Mouse (Mus musculus) layer of hippocampus, adult 18-20 months (tissue): Measurements from ENCODE around the gene Nudt12. TPM values are rescaled to one million over a fixed set of nuclear protein-coding genes. Genes with fewer than 3 reads are reported as not detected.

Experiments
- DNase-seq, 2 experiments: peaks; one replicate each; pipeline ENCODE4 v3.0.0; 2022; ENCODE audit warnings: low spot score in 2 of 2
- long read RNA-seq: library from polyadenylated mRNA; stranded (forward); transcript quantifications from one replicate; pipeline ENCODE4 v2.0.0, GENCODE M21; 2021
- total RNA-seq, 2 experiments: library from RNA; stranded (reverse); gene quantifications; 2 replicates each; pipeline ENCODE4 v1.2.3; 2021

The Nudt12 gene
- 10 to 100 TPM; 10.7 to 13.7 TPM for total RNA-seq
- long read RNA-seq, full-length matches to known transcripts = 7 of 7 reads
- long read RNA-seq, partial matches to known transcripts = 0 of 7 reads
- long read RNA-seq, other reads (novel, unspliced or antisense) = 0 of 7 reads

DNA sequence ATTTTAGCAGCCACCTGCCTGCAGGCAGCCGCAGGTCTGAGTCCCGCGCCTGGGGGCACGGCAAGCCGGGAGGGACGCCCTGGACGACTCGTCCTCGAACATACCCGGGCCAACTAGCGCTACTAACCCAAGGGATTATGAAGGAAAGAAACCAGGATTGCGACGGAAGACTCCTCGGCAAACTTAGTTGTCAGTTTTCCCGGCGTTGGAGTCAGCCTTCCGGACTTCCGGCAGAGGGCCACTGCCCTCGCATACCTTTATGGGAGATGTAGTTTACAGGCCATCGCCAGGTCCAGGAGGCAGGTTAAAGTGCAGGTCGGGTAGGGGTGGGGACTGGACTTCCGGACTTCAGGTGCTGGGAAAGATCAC, at the start of gene Nudt12:
Nudt12 (minus strand) TSS at position 282 of the 369 bp plus-strand sequence.
- DNase-seq = peak; percentile 37 to 58

DNA sequence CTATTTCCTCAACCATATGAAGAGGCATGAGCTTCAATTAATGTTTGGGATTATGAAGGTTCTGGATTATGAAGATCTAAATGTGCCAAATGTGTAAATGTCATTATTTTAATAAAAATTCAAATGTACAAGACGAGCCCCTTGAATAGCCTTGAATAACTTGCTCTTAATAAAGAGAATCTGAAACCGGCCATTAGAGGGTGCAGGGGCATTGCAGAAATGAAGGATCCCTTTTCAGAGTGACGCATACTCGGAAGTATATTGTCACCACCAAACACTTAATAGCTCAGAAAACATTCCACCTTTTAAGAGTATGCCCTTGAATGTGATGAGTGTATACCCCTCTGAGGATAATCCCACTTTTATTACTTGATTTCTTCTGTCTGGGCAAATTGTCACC, 40.1 kb upstream of the Nudt12 start:
- DNase-seq = peak in 1 of 2 experiments; percentile 14

DNA sequence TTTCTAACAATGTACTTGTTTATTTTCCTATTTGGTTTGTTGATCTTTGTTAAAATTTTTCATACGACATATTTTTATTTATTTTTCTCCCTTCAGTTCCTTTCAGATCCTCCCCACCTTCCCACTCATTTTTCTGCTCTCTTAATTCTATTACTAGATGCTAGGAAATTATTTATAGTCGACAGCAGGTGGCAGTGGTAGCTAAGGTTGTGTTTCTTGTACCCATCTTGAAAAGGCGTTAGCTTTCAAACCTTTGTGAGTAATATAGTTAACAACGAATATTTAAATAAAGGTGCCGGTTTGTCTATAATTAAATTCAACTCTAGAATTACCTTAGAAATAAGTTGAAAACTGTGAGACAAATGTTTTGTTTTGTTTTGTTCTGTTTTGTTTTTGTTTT, 26.6 kb upstream of the Nudt12 start:
- DNase-seq = peak in 1 of 2 experiments; percentile 11

DNA sequence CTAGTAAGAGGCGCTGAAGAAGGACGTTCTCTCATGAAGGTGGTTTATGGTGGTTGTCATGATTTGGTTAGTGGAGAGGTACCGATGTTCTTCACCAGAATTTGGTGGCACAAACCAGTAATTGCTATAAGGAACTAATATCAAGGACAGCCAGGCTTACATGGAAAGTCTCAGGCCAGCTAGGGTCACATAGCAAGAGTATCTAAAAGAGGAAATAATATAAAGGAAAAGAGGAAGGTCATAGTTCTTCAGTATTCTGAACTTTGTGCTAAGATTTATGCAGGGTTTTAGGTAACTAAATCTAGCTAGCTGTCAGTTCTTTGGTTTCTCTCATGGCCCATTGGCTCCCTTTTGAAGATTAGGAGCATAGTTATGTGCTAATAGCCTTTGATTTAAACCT, 20.3 kb upstream of the Nudt12 start:
- no peak for DNase-seq

DNA sequence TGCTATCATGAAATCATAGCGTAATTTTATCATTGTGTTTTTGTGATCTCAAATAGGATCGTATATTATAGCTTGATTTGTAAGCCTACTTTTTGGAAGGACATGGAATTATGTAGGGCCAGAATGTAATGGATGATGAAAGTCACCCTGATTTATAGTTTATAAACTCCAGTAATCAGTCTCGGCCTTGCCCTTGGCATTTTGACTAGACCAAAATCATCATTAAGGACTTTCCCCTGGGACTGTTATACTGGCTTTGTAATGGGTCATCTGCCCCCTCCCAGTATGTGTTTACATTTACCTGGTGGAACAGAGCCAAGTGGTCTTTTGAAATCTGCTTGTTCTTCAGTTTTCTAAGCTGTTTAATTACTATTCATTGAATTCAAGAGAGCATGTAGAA, 13.2 kb upstream of the Nudt12 start:
- no peak for DNase-seq

DNA sequence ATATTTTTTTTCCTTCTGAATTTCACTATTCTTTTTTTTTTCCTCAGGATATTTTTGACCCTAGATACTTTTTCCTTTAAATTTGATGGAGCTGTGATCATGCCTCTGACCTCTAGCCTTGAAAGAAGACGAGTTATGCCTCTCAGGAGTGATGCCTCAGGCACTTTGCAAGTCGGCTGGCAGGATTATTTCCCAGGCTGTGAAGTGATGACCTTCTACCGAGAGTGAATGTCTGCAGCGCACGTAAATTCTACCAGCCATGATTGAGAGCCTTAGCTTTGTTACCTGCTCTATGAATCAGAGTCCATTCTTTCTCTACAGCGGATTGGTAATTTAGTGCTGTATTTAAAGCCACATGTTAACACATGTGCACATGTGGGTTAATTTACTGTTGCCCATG, 11.3 kb upstream of the Nudt12 start:
- no peak for DNase-seq

DNA sequence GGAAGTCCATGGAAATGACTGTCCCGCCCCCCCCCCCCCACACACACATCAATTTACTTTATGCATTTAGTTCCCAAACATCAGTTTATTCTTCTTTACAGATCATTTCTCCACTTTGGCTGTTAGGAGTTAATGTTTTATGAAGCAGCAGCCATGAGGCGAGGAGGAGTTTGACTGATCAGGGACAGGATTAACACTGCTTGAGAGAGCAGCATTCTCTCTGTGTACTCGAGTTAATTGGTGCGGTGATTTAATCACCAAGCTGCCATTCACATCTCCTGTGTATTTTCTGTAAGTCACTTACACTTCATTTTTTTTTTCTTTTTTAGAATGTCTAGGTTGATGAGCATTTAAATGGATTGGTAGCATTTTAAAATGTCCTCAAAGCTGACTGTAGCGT, 10.8 kb upstream of the Nudt12 start:
- no peak for DNase-seq

DNA sequence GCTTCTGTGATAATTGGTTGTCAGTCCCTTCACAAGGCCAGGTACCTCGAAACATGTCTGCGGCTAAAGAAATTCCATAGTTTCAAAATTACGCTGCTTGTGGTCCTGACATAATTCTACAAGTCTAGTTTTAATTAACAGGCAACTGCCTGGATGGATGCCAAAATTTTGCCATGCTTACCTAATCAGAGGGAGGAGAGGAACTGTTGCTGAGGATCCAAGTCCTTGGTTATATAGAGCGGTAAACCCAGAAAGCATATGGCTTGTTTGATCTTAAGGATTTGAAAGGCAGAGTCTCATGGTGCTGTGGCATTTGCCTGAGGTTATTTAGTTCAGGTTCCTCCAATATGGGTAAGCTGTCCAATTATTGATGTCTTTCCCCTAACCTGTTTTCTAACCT, 5.5 kb upstream of the Nudt12 start:
- DNase-seq = no peak

DNA sequence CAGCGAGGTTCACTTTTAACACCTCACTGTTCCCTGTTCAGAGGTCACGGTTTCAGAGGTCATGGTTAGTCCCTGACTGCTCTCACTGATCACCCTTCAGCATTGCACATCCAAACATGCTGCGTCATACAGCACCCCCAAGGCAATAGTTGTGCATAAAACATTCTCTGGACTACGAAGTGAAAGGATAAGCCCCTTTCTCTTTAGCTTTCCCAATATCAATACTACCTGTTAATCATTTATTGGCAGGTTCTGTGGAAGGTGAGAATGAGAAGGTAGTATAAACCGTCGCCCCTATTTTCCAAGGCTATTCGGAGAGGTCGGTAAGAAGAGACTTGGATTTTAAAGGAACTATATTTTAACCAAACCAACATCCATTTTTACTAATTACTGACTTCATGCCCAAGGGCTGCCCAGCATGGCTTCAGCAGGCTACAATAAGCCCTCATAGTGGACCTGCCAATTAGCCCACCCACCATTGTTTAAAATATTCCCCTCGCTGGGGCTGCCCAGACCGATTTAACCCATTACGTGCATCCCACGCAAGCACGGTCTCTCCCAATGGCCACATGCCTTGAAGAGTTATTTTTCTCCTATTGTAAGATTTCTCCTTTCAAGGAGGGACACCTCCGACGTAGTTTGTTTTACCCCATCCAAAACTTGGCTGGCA, 616 bp downstream of the Nudt12 start:
- DNase-seq = no peak

DNA sequence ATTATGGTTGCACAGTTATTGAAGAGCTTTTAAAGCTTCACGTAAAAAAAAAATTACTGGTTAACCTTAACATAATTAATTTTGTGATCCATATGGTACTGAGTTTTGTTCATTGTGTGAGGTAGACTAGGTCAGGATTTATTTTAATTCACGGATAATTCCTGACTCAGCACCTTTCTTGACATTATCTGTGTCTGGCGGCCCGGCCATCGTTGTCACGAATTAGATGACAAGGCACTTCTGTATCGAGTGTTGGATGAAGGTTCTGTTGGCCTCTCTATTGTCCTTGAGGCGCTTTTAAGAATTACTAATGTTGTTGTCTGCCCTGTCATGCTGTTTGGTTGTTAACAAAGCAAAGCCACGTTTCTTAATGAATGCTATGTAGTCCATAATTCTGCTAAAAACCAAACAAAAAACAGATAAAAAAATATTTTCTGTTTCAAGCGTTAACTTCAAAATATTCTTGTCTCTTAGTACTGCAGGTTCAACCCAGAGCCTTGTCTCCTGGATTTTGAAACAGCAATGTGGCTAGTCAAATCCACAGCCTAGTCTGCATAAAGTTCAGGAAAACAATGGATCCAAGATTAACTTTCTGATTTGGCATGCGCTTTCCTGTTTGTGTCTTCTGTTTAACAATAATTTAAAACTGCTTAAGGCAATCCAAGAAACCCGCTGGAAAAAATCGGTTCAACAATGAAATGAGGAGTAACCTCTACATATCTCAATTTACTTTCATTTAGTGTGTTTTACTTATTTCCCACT, 1.4 kb downstream of the Nudt12 start:
- DNase-seq = no peak

DNA sequence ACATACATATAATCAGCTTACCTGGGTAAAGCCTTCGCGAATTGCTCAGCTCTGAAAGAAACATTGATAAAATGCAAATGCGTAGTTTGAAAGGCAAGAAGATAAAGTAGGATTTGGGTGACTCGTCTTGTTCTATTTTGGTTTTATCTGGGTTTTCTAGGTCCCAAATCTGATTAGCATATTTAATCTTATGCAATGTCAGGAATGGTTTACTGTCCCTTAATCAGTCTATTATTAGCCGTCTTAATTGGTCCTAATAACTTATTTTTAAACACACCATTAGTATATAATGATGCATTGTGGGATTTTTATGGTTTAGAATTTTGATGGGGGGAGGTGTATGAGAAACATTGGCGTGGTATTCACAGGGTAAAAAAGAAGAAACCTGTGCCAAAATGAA, 21.9 kb downstream of the Nudt12 start, which contains the start of gene Pdzph1:
Pdzph1 (minus strand) TSS at position 101 of the 400 bp plus-strand sequence.
- no peak for DNase-seq

DNA sequence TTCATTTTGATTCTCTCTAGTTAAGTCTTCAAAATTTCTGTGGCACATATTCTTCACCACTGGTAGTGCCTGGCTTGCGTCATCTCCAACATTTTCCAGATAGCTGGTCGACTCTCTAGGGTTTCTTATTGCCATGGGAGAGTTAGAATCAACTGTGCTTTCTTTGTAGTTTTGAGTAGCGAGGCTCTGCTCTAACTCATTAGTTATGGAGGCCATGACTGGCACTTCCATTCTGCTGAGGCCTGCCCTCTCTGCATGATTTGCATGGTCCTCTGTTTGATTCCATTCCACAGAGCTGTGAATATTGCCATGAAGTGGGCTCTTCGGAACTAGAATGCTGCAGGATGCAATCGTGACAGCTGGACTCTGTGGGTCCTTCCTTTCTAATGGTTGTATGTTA, 39.9 kb downstream of the Nudt12 start:
- no peak for DNase-seq

DNA sequence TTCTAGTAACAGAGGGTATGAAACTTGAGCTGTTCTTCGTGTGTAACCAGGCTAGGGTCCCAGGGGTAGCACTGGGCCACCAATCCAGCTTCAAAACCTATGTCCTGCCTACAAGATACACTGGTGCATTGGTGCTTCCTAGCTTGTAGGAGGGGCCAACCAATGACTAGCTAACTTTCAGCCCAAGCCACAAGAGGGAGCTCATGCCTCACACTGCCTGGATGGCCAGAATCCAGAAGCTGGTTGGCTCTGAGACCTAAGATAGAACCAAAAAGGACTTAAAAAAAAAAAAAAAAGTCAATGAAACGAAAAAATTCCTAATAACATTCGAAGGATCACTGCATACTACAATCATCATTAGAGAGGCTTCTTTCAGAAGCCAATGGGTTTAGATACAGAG, 53.3 kb downstream of the Nudt12 start:
- DNase-seq = peak in 1 of 2 experiments; percentile 39

DNA sequence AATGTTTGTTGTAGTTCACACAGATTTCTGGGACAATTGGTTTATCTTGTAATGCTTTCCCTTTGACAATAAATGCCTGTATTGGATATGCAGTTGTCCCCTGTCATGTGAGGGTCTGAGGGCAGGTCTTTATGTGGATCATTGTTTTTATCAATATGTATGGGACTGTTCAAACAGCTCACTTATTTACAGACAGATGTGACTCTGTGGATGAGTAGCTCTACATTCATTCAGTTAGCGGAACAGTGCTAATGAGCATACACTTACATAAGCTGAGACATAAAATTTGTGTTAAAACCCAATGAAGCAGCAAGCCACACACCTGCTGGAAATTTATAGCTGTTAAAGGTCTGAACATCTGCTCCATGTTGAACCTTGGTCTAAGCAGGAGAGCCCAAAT, 56.1 kb downstream of the Nudt12 start:
- no peak for DNase-seq

Other genes with a start within 250 kb of the Nudt12 start
- gene Pdzph1, start 22.0 kb downstream of the Nudt12 start, total RNA-seq = 1 to 10 TPM; 2.0 to 2.8 TPM